Mouse (Mus musculus) kidney, adult 2 months (tissue): Measurements from ENCODE around the gene Scg5. TPM values are rescaled to one million over a fixed set of nuclear protein-coding genes. Genes with fewer than 3 reads are reported as not detected.

ENCODE experiments used
- DNase-seq: peaks from one replicate; pipeline ENCODE4 v3.0.0; 2021
- H3K27ac ChIP-seq: fragments of 200-500 bp; 2 replicates; pipeline ENCODE4 v1.5.1; 2012; ENCODE audit warnings: low read depth, low read length, control low read depth, inconsistent platforms; ENCODE audit not compliant: insufficient read depth
- H3K27me3 ChIP-seq: fragments of 200-500 bp; replicated peaks from 2 replicates; pipeline ENCODE4 v1.6.1; 2012; ENCODE audit warnings: mild to moderate bottlenecking, moderate library complexity, low read length, inconsistent platforms; ENCODE audit not compliant: control insufficient read depth, insufficient read depth
- H3K36me3 ChIP-seq: fragments of 200-500 bp; 2 replicates; pipeline ENCODE4 v1.6.1; 2012; ENCODE audit warnings: mild to moderate bottlenecking, moderate library complexity, low read length, inconsistent platforms; ENCODE audit not compliant: control insufficient read depth, insufficient read depth
- H3K4me1 ChIP-seq: fragments of 200-500 bp; 2 replicates; pipeline ENCODE4 v1.6.1; 2011; ENCODE audit warnings: low read length; ENCODE audit not compliant: control insufficient read depth, insufficient read depth
- H3K4me3 ChIP-seq: fragments of 200-500 bp; 2 replicates; pipeline ENCODE4 v1.5.1; 2011; ENCODE audit warnings: mild to moderate bottlenecking, low read depth, low read length, control low read depth; ENCODE audit not compliant: insufficient read depth
- CTCF ChIP-seq: fragments of 200-500 bp; conservative IDR thresholded peaks from 2 replicates; pipeline ENCODE4 v1.5.1; 2011; ENCODE audit warnings: low read depth, mild to moderate bottlenecking, control low read depth, low read length, moderate library complexity, mixed read lengths; ENCODE audit not compliant: insufficient read depth, insufficient read length
- POLR2A ChIP-seq: fragments of 200-500 bp; IDR thresholded peaks from one replicate; pipeline ENCODE4 v1.6.1; 2011; ENCODE audit warnings: low read depth, low read length, control low read depth
- WGBS: fragments of 180-500 bp; shearing (Covaris S2); methylation state at CpG from one replicate; pipeline ENCODE4 v1.1.7; 2018; 5-methylcytosine and 5-hydroxymethylcytosine counted together
- polyA plus RNA-seq: library from polyadenylated mRNA; depleted of rRNA; stranded (reverse); fragments of >200 nt; gene quantifications from 2 replicates; pipeline ENCODE4 v1.2.3, GENCODE M21; 2012

Gene Scg5
- polyA plus RNA-seq, 1 experiment: 7.9 TPM

DNA sequence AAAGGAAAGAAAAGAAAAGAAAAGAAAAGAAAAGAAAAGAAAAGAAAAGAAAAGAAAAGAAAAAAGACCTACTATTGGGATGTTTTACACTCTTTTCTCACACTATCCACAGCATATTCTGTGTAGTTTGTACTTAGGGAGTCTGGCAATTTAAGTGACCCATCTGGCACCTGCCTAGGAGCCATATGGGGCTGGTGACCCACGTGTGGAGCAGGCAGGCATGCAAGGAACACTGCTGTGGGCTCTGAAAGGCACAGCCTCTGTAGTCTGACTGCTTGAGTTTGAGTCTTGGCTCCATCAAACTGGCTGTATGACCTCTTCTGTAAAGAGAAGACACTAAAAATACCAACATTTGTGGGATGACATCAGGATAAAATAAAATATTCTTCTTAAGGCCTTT lies 25.2 kb downstream of the Scg5 start:
- DNase-seq: no peak
- TF ChIP-seq POLR2A: no peak
- no peak for TF ChIP-seq CTCF
- no peak overlapping the region for H3K4me3 ChIP-seq
- H3K27me3 ChIP-seq: no peaks in the 10 kb centered on the region; the same call in 1 of the 2 replicates
- H3K4me1 ChIP-seq: no peaks in the 10 kb centered on the region
- no peak overlapping the region for H3K27ac ChIP-seq
- H3K36me3 ChIP-seq: no peaks in the 10 kb centered on the region
- WGBS: 21% methylated on average over 1 of the region's 1 CpGs

GRCm38 (mm10) chr2:113800846-113801245 lies 28.1 kb downstream of the Scg5 start:
- no peak overlapping the region for H3K27ac ChIP-seq
- H3K4me1 ChIP-seq: no peaks in the 10 kb centered on the region
- no peaks in the 10 kb centered on the region for H3K36me3 ChIP-seq
- TF ChIP-seq POLR2A: no peak
- H3K4me3 ChIP-seq: no peak overlapping the region
- no peak for DNase-seq
- no peaks in the 10 kb centered on the region; the same call in 1 of the 2 replicates for H3K27me3 ChIP-seq
- WGBS: 73% methylated on average over 5 of the region's 5 CpGs

GRCm38 (mm10) chr2:113798605-113799004 lies 30.3 kb downstream of the Scg5 start:
- WGBS: 71% methylated on average over 13 of the region's 13 CpGs
- Histone ChIP-seq H3K27me3 (no peaks in the 10 kb centered on the region; the same call in 1 of the 2 replicates), H3K4me3 (no peak overlapping the region), H3K36me3 (no peaks in the 10 kb centered on the region), H3K4me1 (no peaks in the 10 kb centered on the region), H3K27ac (no peak overlapping the region)
- DNase-seq: no peak
- TF ChIP-seq POLR2A (no peak), CTCF (no peak)

- H3K27ac ChIP-seq: no peak overlapping the region
- H3K4me3 ChIP-seq: no peak overlapping the region
- H3K27me3 ChIP-seq: no peaks in the 10 kb centered on the region
- H3K36me3 ChIP-seq: no peaks in the 10 kb centered on the region
- TF ChIP-seq POLR2A (no peak), CTCF (no peak)
- 66% methylated on average over 4 of the region's 4 CpGs for WGBS
- DNase-seq: no peak
- H3K4me1 ChIP-seq: no peaks in the 10 kb centered on the region
Observed at GRCm38 (mm10) chr2:113795186-113795585, 33.7 kb downstream of the Scg5 start.

- Histone ChIP-seq H3K27ac (no peak overlapping the region), H3K27me3 (no peaks in the 10 kb centered on the region), H3K4me3 (no peak overlapping the region), H3K36me3 (no peaks in the 10 kb centered on the region), H3K4me1 (no peaks in the 10 kb centered on the region)
- DNase-seq: no peak
- TF ChIP-seq POLR2A: no peak
- TF ChIP-seq CTCF: no peak
- 79% methylated on average over 3 of the region's 3 CpGs for WGBS
Observed at GRCm38 (mm10) chr2:113793521-113793920, 35.4 kb downstream of the Scg5 start.

DNA sequence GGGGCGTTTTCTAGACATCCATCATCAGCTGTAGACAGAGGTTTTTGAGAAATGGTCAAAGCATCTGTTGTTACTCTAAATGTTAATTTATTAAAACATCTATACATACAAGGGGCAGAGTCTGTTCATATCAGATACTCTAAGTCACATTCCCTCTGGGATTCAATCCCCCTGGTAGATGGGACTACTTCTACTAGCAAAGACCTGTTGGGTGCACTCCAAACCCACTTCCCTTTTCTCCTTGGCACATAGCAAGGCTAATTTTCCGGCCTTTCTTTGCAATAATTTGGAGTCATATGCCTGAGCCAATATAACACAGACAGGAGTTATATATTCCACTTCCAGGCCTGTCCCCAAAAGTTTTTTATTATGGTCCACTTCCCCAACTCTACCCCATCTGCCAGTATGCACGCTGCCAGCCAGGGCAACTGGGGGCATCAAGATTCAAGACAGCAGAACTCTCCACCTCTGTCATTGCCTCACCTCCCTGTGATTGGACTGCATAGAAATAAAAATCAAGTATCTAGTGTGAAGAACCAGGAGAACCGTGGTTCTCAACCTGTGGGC lies 40.0 kb downstream of the Scg5 start:
- Histone ChIP-seq H3K36me3 (no peaks in the 10 kb centered on the region), H3K4me3 (no peak overlapping the region), H3K27me3 (no peaks in the 10 kb centered on the region), H3K4me1 (no peaks in the 10 kb centered on the region), H3K27ac (no peak overlapping the region)
- WGBS: 83% methylated on average over 4 of the region's 4 CpGs
- no peak for TF ChIP-seq CTCF
- TF ChIP-seq POLR2A: no peak
- DNase-seq: no peak

- Histone ChIP-seq H3K4me3 (no peak overlapping the region), H3K27me3 (no peaks in the 10 kb centered on the region), H3K27ac (no peak overlapping the region), H3K36me3 (no peaks in the 10 kb centered on the region), H3K4me1 (no peaks in the 10 kb centered on the region)
- 83% methylated on average over 4 of the region's 4 CpGs for WGBS
- no peak for TF ChIP-seq CTCF
- TF ChIP-seq POLR2A: no peak
- no peak for DNase-seq
Observed at GRCm38 (mm10) chr2:113787882-113788281, 41.0 kb downstream of the Scg5 start.
